Mouse (Mus musculus) kidney, adult 8-10 months (tissue): ENCODE measurements around the gene Fdxr.
A peak's percentile ranks its signal among the peaks of the same experiment; 100 is the strongest.

Experiments used
- DNase-seq, 2 experiments: peaks; one replicate each; pipeline ENCODE4 v3.0.0; 2022

Fdxr gene

GRCm38 (mm10) chr11:115234320-115235044, 42.4 kb downstream of the Fdxr start:
- DNase-seq: no peak

- no peak for DNase-seq
These were observed 43.1 kb downstream of the Fdxr start for GRCm38 (mm10) chr11:115233526-115234290.

- no peak for DNase-seq
These were observed 44.0 kb downstream of the Fdxr start for GRCm38 (mm10) chr11:115232889-115233288.

- DNase-seq: no peak
These were observed 44.9 kb downstream of the Fdxr start for GRCm38 (mm10) chr11:115231924-115232323.

- peak; percentile 54 to 57 for DNase-seq
These were observed 45.5 kb downstream of the Fdxr start for GRCm38 (mm10) chr11:115231168-115231915.

GRCm38 (mm10) chr11:115229021-115229930, 47.6 kb downstream of the Fdxr start:
- no peak for DNase-seq

GRCm38 (mm10) chr11:115228430-115228829, 48.4 kb downstream of the Fdxr start:
- no peak for DNase-seq

GRCm38 (mm10) chr11:115227640-115228039, 49.2 kb downstream of the Fdxr start:
- DNase-seq: no peak

- no peak for DNase-seq
These were observed 49.9 kb downstream of the Fdxr start for GRCm38 (mm10) chr11:115226811-115227491.

GRCm38 (mm10) chr11:115225301-115225700, 51.5 kb downstream of the Fdxr start:
- DNase-seq: no peak

GRCm38 (mm10) chr11:115224889-115225288, 52.0 kb downstream of the Fdxr start:
- DNase-seq: peak in 1 of 2 experiments; percentile 42

GRCm38 (mm10) chr11:115223877-115224276, 53.0 kb downstream of the Fdxr start:
- DNase-seq: no peak

GRCm38 (mm10) chr11:115223451-115223850, 53.4 kb downstream of the Fdxr start:
- DNase-seq: no peak

GRCm38 (mm10) chr11:115222570-115222969, 54.3 kb downstream of the Fdxr start:
- DNase-seq: no peak

- no peak for DNase-seq
These were observed 54.8 kb downstream of the Fdxr start for GRCm38 (mm10) chr11:115222077-115222476.

- no peak for DNase-seq
These were observed 57.2 kb downstream of the Fdxr start for GRCm38 (mm10) chr11:115219685-115220084.

GRCm38 (mm10) chr11:115219263-115219662, 57.6 kb downstream of the Fdxr start:
- DNase-seq: no peak
